Mouse (Mus musculus): ENCODE results near the gene C1qbp. TPM values are rescaled to one million over a fixed set of nuclear protein-coding genes. Genes with fewer than 3 reads are reported as not detected.

The C1qbp gene
- polyA plus RNA-seq, 1 experiment = 1,218 TPM

DNA sequence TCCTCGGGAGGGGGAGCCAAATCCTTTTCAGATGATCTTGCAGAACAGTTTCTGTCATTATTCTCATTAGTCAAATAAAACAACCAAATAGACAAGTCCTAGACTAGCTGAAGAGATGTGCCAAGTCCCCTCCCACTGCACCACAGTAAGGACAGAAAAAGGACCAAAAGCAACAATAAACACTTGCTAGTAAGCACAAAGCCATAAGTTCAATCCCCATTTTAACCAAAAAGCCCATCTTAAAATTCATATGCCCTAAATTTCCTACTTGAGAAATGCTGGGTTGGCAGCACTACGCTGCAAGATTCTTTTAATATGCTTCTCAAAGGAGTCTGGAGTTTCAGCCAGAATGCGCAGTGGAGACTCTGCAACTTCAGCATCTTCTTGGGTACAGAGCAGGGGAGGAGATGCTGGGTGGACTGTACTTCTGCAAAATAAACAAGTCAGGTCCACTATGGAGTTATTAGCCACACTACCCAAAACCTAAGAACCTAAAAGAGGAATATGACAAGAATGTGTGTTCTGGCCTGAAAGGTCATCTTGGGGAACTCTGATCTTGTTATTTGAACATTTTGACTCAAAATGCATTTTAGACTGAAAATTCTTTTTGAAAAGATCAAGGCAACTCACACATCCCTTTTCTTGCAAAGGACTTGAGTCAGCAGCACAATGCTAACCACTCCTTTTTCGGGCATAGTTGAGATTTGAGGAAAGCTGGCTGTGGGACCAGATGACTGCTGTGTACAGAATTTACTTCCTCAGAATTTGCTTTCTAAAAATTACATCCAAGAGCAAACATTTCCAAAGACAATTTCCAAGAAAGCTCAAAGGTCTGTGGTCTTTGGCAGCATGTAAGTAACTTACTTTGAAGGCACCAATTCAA lies 37.6 kb downstream of the C1qbp start:
- TF ChIP-seq GATA1 (IDR thresholded peaks at IDR 0.05; ENCODE audit: low read length) = no peak

- TF ChIP-seq GATA1 (IDR thresholded peaks at IDR 0.05; ENCODE audit: low read length) = no peak
Observed at GRCm38 (mm10) chr11:70943651-70944050, 39.2 kb downstream of the C1qbp start.

DNA sequence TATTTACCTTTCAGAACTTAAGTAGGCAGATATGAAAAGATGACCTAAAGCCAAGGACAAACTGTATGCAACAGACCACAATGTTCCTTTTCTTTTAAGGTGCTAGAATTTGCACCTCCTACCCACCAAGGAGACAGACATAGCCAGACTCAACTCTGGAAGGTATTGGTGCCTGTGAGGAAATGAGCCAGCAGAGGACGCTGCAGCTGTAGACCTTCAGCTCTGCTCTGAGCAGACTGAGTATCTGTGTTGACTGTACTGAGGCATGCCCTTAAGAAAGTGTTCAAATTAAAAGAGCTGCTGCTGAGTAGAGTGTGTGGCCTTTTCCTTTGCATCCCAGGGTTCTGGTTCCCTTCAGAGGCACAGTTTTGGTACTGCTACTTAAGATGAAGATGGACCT lies 40.2 kb downstream of the C1qbp start:
- TF ChIP-seq GATA1 (IDR thresholded peaks at IDR 0.05; ENCODE audit: low read length) = no peak

- TF ChIP-seq GATA1 (IDR thresholded peaks at IDR 0.05; ENCODE audit: low read length) = no peak
Observed at GRCm38 (mm10) chr11:70935316-70935715, 47.5 kb downstream of the C1qbp start.

DNA sequence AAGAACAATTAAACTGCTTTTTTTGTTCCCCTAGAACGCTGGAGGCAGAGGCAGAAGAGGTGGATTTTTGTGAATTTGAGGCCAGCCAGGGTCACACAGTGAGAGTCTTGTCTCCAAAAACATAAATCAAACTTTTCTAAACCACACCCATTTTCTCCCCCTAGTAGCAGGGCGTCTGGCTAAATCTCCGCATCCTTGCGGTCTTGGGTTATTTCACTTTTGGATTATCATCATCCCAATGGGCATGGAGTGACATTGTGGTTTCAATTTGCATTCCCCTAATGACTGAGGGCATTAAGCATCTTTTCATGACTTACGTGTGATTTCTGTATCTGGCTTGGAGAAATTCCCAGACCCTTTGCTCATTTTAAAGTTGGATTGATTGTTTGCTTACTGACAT lies 51.4 kb downstream of the C1qbp start:
- TF ChIP-seq GATA1 (IDR thresholded peaks at IDR 0.05; ENCODE audit: low read length) = no peak

Other genes with a start within 250 kb of the C1qbp start
- gene Zfp3, start 218.8 kb downstream of the C1qbp start, polyA plus RNA-seq (2012) = 2.6 and 3.6 TPM in 2 replicates
- not detected in 2 replicates for gene Scimp, start 170.4 kb downstream of the C1qbp start, polyA plus RNA-seq (2012)
- 19.5 and 24.2 TPM in 2 replicates for gene Rabep1, start 138.2 kb downstream of the C1qbp start, polyA plus RNA-seq (2012)
- 83.4 and 102 TPM in 2 replicates for gene Nup88, start 13.1 kb downstream of the C1qbp start, polyA plus RNA-seq (2012)
- 4.6 and 16.4 TPM in 2 replicates for gene Rpain, start 12.8 kb downstream of the C1qbp start, polyA plus RNA-seq (2012)
- gene Dhx33, start 21.4 kb upstream of the C1qbp start, polyA plus RNA-seq (2012) = 13.6 and 15.0 TPM in 2 replicates
- 2.7 and 4.8 TPM in 2 replicates for gene Mis12, start 36.6 kb upstream of the C1qbp start, polyA plus RNA-seq (2012)
- 25.1 and 36.0 TPM in 2 replicates for gene Derl2, start 36.8 kb upstream of the C1qbp start, polyA plus RNA-seq (2012)
- 0.09 TPM in 1 of 2 replicates, not detected in the other for gene 6330403K07Rik, start 50.5 kb upstream of the C1qbp start, polyA plus RNA-seq (2012)
- gene Nlrp1a, start 161.7 kb upstream of the C1qbp start, polyA plus RNA-seq (2012) = not detected in 2 replicates
- not detected in 2 replicates for gene Nlrp1b, start 247.7 kb upstream of the C1qbp start, polyA plus RNA-seq (2012)

Data from G1E-ER4 (cell line).